Mouse (Mus musculus) adrenal gland, postnatal 4 days (tissue): ENCODE measurements around the gene Galnt2. TPM values are rescaled to one million over a fixed set of nuclear protein-coding genes. Genes with fewer than 3 reads are reported as not detected.

ENCODE experiments used
- DNase-seq, 2 experiments: peaks; one replicate each; pipeline ENCODE4 v3.0.0; 2021 to 2022; ENCODE audit warnings: low spot score in 2 of 2, mixed read lengths in 2 of 2
- total RNA-seq, 2 experiments: library from RNA; stranded (reverse); gene quantifications; 2 replicates each; pipeline ENCODE4 v1.2.3; 2021

The Galnt2 gene
- total RNA-seq, 2 experiments from 2014 or later: 65.3 to 81.1 TPM

DNA sequence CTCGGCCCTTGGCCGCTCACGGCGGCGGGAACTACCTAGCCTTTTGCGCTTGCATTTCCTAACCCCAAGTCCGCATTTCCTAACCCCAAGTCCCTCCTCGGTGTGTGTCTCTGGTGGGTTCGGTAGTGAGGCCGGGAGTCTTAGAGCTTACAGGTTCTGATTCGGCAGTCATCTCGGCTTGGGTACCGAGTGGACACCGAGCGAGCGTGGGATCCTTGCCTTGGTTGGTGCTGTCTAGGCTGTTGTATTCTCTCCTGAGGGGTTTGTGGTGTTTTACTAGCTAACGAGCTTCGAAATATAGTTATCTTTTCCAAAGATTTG lies 1.0 kb downstream of the Galnt2 start:
- no peak for DNase-seq

- no peak for DNase-seq
Measured at GRCm38 (mm10) chr8:124234496-124234895, 3.3 kb downstream of the Galnt2 start.

DNA sequence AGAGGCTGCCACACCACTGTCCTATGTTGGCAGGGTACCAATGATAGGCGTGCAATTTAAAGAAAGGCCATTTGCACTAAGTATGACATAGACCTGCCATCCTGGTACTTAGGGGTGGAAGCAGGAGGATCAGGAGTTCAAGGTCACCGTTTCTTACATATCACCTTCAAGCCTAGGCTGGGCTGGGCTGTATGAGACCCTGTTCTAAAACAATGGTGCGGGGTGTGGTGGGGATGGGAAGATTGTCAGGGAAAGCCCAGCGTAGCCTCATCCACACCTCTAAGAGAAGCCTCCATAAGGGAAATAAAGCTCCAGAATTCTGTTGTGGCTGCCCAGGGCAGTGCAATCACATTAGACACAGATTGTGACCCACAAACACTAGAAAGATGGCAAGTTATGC lies 4.3 kb downstream of the Galnt2 start:
- DNase-seq: no peak

DNA sequence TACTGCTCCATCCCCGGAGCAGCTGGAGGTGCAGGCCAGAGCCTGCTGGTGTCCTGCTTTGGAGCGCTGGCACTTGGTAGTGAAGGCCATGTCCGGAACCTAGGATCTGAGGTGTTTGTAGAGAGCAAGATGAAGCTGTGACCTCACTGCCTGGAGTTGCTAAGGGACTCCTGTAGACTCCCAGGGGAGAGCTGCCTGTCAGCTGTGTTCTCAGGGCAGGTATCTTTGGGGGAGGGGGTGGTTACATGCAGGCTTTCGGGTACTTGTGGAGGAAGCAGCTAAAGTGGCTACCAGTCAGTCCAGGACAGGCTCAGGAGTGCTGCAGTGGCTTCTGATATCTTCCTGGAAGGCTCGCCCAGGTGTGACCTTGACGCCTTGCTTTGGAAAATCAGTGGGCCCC lies 8.2 kb downstream of the Galnt2 start:
- DNase-seq: no peak

DNA sequence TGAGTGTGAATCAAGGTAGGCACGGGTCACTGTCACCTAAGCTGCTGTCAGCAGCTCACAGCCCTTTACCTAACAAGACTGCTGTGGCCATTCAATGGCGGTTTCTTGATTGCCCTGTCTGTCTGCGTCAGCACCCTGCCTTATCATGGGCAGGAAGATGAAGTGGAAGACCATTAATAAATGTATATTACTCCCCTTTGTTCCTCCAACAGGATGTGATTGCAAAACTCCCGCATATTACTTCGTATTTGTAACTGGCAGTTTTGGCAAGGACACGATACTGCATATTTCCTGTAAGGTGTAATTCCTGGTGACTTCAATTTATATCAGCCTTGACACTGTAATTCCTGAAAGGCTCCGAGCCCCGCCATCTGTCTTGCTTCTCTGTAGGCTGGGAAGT lies 9.7 kb downstream of the Galnt2 start:
- no peak for DNase-seq

DNA sequence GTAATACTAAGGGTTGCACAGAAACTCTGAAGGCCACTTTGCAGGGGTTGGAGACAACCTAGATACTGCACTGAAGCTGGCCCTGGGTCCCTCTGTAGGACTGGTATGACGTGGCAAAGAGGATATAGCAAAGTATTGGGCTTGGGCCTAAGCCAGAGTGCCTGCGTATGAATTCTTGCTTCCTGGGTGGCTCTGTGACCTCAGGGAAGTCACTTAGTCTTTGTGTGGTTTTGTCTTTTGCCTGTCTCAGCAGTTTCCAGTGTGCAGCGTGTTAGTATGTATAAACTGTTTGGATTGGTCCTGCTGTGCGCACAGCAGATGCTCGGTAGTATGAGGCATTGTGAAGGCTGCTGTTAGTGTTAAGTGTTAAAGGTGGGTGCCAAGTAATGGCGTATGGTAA lies 11.0 kb downstream of the Galnt2 start:
- DNase-seq: no peak

- no peak for DNase-seq
Measured at GRCm38 (mm10) chr8:124242913-124243312, 11.7 kb downstream of the Galnt2 start.

DNA sequence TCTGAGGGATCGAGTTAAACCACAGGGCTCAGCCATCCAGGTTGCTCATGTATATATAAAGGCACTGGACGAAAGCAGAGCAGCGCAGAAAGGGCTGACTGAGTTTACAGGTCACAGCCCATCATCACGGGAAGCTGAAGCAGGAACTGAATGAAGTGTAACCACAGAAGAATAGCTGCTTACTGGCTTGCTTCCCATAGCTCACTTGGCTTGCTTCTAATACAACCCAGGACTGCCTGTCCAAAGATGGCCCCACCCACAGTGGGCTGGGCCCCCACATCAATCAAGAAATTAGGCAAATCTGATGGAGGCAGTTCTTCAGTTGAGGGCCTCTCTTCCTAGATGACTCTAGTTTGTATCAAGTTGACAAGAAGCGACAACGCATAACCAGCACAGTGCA lies 16.4 kb downstream of the Galnt2 start:
- no peak for DNase-seq

DNA sequence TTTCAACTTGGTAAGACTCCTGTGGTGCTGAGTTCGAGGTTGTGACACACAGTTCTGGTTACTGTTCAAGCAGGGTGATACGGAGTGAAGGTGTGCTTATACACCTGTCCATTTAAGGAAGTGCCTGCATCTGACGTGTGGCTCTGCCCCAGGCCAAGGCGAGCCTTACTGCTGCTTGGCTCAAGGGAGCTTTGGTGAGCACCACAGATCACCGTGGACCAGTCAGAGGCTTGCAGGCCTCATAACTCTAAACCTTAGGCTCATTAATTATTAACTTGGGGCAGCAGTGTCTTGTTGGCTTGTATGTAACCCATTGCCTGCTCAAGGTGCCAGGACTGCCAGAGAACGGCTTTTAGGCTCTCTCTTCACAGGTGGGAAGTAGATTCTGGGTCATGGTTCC lies 17.5 kb downstream of the Galnt2 start:
- no peak for DNase-seq

DNA sequence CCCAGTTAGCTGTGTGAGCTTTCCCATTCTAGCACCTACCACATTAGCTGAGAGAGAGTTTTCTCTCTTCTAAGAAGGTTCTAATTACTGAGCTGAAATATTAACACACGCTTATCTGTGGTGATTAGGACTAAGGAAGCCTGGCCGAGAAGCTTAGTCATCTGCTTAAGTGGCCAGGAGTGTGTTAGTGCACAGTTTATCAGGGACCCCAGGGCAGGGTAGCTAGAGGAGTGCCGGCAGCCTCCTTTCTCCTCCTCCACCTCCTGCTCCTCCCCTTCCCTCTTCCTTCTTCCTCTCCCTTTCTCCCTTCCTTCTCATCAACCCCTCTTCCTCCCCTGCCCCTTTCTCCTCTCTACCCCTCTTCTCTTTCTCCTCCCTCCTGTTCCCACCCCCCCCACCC lies 19.1 kb downstream of the Galnt2 start:
- no peak for DNase-seq

DNA sequence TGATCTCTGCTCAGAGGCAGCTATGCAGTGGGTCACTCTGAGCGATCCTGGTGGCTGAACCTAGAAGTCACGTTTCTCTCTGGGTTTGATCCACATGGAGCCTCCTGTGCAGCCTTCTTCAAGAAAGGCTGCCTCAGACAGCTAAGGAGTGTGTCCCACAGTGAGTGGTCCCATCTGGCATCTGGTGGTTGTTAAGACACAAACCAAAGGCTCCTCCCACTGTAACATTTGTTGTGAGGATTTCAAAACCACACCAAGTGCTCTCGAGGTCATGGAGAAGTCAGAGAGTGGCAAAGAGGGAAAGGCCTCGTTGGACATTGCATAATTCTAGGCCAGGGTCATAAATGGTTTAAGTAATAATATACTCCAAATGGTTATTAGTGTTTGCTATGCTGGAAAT lies 19.6 kb downstream of the Galnt2 start:
- no peak for DNase-seq

GRCm38 (mm10) chr8:124252533-124252950 lies 21.4 kb downstream of the Galnt2 start:
- no peak for DNase-seq

- DNase-seq: no peak
Measured at GRCm38 (mm10) chr8:124253939-124254338, 22.7 kb downstream of the Galnt2 start.

DNA sequence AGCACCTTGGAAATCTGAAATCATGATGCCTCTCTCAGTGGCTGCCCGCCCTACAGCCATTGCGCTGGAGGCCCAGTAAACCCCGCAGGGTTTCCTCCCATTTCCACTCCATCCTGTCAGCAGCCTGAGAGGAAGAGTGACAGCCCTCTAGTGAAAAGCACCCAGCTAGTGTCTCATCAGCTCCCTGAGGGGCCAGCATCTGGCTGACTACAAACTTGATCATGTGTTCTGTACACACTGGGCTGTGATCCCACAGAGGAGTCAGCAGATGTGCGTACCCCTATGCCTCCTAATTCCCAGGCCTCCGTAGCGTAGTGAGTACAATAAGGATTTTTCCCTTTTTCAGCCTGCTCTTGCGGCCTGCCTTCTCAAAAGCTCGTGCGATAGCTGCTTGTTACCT lies 25.6 kb downstream of the Galnt2 start:
- DNase-seq: no peak

GRCm38 (mm10) chr8:124257363-124257762 lies 26.2 kb downstream of the Galnt2 start:
- peak in 1 of 2 experiments; percentile 41 for DNase-seq

GRCm38 (mm10) chr8:124259146-124259545 lies 28.0 kb downstream of the Galnt2 start:
- DNase-seq: no peak

DNA sequence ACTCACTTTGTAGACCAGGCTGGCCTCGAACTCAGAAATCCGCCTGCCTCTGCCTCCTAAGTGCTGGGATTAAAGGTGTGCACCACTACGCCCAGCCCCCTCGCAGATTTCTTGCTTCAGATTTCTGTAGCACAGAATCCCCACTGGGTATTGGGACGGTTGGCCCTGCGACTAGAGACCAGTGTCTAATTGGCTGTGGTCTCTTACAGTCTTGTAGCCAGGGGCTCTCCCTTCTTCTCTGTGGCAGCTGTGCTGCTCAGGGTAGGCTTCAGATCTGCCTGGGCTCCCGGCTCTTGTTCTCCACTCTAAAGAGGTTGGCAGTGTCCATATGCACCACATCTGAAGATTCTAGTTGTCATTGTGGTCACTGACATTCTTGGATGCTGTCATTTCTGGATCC lies 28.7 kb downstream of the Galnt2 start:
- no peak for DNase-seq

DNA sequence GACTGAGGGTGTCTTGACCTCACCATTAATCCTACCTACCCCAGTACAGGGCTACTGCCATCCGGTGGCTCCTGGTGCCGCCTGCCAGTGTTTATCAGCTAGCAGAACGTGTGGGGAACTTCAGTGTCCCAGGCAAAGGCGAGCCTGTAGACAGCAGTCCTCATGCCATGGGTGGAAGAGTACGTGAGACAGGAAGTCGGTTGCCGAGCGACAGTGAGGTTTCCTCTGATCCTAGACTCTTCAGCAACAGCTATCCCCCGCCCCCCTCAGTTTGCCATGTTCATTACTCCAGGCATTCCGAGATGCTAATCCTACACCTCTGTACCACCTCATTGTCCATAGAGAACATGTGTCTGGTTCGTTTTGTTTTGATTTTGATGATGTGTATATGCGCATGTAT lies 29.2 kb downstream of the Galnt2 start:
- DNase-seq: no peak

- DNase-seq: no peak
Measured at GRCm38 (mm10) chr8:124263058-124263457, 31.9 kb downstream of the Galnt2 start.

- peak in 1 of 2 experiments; percentile 31 for DNase-seq
Measured at GRCm38 (mm10) chr8:124264032-124264431, 32.8 kb downstream of the Galnt2 start.

GRCm38 (mm10) chr8:124264671-124265070 lies 33.5 kb downstream of the Galnt2 start:
- no peak for DNase-seq

GRCm38 (mm10) chr8:124265130-124265529 lies 33.9 kb downstream of the Galnt2 start:
- no peak for DNase-seq

- DNase-seq: no peak
Measured at GRCm38 (mm10) chr8:124265798-124266197, 34.6 kb downstream of the Galnt2 start.

DNA sequence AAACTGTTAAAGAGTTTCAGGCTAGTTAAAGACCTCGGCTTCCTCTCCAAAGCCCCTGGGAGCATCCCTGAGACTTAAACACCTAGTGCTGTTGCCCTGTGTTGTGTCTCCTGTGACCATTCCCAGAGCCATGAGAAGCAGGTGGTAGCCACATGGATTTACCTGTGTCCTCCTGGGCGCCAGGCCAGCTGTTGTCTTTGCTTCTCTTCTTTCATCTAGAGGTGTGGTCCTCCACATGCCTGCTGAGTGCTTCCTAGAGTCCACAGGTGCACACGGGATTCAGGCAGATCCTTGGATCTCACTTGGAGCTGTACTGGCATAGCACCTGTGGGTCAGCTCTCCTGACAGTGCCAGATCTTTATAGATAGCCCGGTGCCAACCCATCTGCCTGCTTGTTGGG lies 36.0 kb downstream of the Galnt2 start:
- no peak for DNase-seq
